Mouse (Mus musculus): Measurements from ENCODE around the gene Abi1.

- TF ChIP-seq CTCF (IDR thresholded peaks at IDR 0.05) (no peak), EP300 (IDR thresholded peaks at IDR 0.05) (no peak)
These were observed 16.2 kb downstream of the Abi1 start for GRCm38 (mm10) chr2:23023714-23024282.
